Mouse (Mus musculus) small intestine, adult 2 months (tissue): ENCODE measurements around the gene Sipa1.

Experiments used
- CTCF ChIP-seq: fragments of 200-500 bp; IDR thresholded peaks from 2 replicates; pipeline ENCODE4 v1.5.1; 2012; ENCODE audit warnings: low read depth, mild to moderate bottlenecking, control low read depth, inconsistent platforms, low read length, moderate library complexity, mixed read lengths; ENCODE audit not compliant: insufficient replicate concordance, insufficient read length; ENCODE audit errors: extremely low read depth
- POLR2A ChIP-seq: fragments of 200-500 bp; IDR thresholded peaks from 2 replicates; pipeline ENCODE4 v1.6.1; 2012; ENCODE audit warnings: low read depth, mild to moderate bottlenecking, control low read depth, inconsistent platforms, low read length, moderate library complexity

DNA sequence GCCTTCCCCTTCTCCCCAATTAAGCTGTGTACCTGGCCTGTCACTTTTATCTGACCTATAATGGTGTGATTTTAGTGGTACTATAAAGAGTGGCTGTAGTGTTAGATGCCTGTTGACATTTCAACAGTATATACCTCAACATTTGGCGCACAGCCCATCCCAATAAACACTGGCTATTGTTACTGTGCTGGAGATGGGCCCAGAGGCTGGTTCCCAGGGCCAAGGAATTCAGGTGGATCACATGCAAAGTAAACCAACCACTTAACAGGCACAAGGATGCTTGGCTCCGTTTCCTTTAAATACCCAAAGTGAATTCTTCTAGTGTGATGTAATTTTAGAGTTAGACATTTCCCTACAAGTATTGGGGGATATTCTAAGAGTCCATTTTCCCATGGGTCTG, 48.6 kb downstream of the Sipa1 start:
- TF ChIP-seq POLR2A = no peak
- no peak for TF ChIP-seq CTCF
